9 mouse cellular contexts compared by ENCODE assay signal in genomic region chr17:26531395-26532027, GRCm38 (mm10). TPM values are rescaled to one million over a fixed set of nuclear protein-coding genes. Genes with fewer than 3 reads are reported as not detected.
DNase-seq lines count a peak whose midpoint lies in the region; ATAC-seq and TF ChIP-seq lines count a peak whose summit lies in the region.
"Had no signal": no experiment of that assay in that cellular context is flagged by ENCODE, and none has a peak within 500 bp of the region (broad histone marks: within the 10 kb centered on the region; RNA-seq: fewer than 3 reads in every experiment).

No protein-coding gene starts in this region.

- no peak for TF ChIP-seq CTCF in kidney, adult 2 months (conservative IDR thresholded peaks at IDR 0.05; ENCODE audit: insufficient read depth, insufficient read length, low read depth, low read length)

- no peaks in the 10 kb centered on the region for H3K36me3 ChIP-seq in midbrain, embryonic 11.5 days (ENCODE audit: control insufficient read depth, insufficient read depth, low read length)
- H3K36me3 ChIP-seq in midbrain, embryonic 14.5 days (ENCODE audit: control insufficient read depth, insufficient read depth, low read length) = no peaks in the 10 kb centered on the region
- H3K36me3 ChIP-seq in stomach, embryonic 15.5 days = no peaks in the 10 kb centered on the region
- no peaks in the 10 kb centered on the region for H3K36me3 ChIP-seq in kidney, adult 2 months (ENCODE audit: control insufficient read depth, insufficient read depth, low read length)
- no peaks in the 10 kb centered on the region for H3K36me3 ChIP-seq in midbrain, embryonic 15.5 days (replicated peaks)
- H3K36me3 ChIP-seq: forebrain, embryonic 12.5 days; lung, embryonic 15.5 days had no signal

- H3K4me3 ChIP-seq in midbrain, embryonic 11.5 days (ENCODE audit: low read depth, low read length) = no peak overlapping the region
- H3K4me3 ChIP-seq in midbrain, embryonic 14.5 days (replicated peaks; ENCODE audit: low read depth, low read length) = no peak overlapping the region
- no peak overlapping the region for H3K4me3 ChIP-seq in stomach, embryonic 15.5 days (replicated peaks)
- no peak overlapping the region for H3K4me3 ChIP-seq in kidney, adult 2 months (ENCODE audit: insufficient read depth, low read depth, low read length)
- no peak overlapping the region for H3K4me3 ChIP-seq in midbrain, embryonic 15.5 days
- H3K4me3 ChIP-seq: forebrain, embryonic 12.5 days; lung, embryonic 15.5 days had no signal

- ATAC-seq in midbrain, embryonic 11.5 days (ENCODE audit: low FRiP score) = no peak
- no peak for ATAC-seq in midbrain, embryonic 14.5 days (ENCODE audit: low FRiP score, low TSS enrichment)
- ATAC-seq in activated CD4-positive, CD25-positive, alpha-beta regulatory T cell, adult 4 months = peak; percentile 87
- ATAC-seq in inflammation-experienced regulatory T-cells, adult 6 months = peak; percentile 89
- no peak for ATAC-seq in stomach, embryonic 15.5 days (ENCODE audit: insufficient read depth, low FRiP score, low read depth)
- no peak for ATAC-seq in midbrain, embryonic 15.5 days (replicated peaks)

- H3K4me1 ChIP-seq in midbrain, embryonic 11.5 days (ENCODE audit: control insufficient read depth, insufficient read depth, low read length) = no peaks in the 10 kb centered on the region
- no peaks in the 10 kb centered on the region for H3K4me1 ChIP-seq in midbrain, embryonic 14.5 days (ENCODE audit: control insufficient read depth, insufficient read depth, low read length)
- peaks cover 10% of the 10 kb centered on the region; the same call in 1 of the 2 replicates for H3K4me1 ChIP-seq in stomach, embryonic 15.5 days
- peaks cover 2% of the 10 kb centered on the region; the same call in 1 of the 2 replicates for H3K4me1 ChIP-seq in kidney, adult 2 months (ENCODE audit: control insufficient read depth, insufficient read depth, low read length)
- no peaks in the 10 kb centered on the region for H3K4me1 ChIP-seq in midbrain, embryonic 15.5 days
- H3K4me1 ChIP-seq: forebrain, embryonic 12.5 days had no signal

- no peak overlapping the region for H3K27ac ChIP-seq in midbrain, embryonic 11.5 days (ENCODE audit: low read depth, low read length)
- H3K27ac ChIP-seq in midbrain, embryonic 14.5 days (replicated peaks; ENCODE audit: low read depth, low read length) = no peak overlapping the region
- H3K27ac ChIP-seq in stomach, embryonic 15.5 days = peak overlapping the region; percentile 48
- no peak overlapping the region for H3K27ac ChIP-seq in kidney, adult 2 months (ENCODE audit: insufficient read depth, low read depth, low read length)
- no peak overlapping the region for H3K27ac ChIP-seq in midbrain, embryonic 15.5 days
- H3K27ac ChIP-seq: forebrain, embryonic 12.5 days had no signal

- peak; percentile 64 for DNase-seq in midbrain, embryonic 11.5 days (ENCODE audit: low spot score, missing footprints)
- no peak for DNase-seq in midbrain, embryonic 14.5 days
- DNase-seq in kidney, adult 2 months = no peak

- 89% methylated on average over 7 of the region's 7 CpGs for WGBS in midbrain, embryonic 11.5 days
- 88% methylated on average over 7 of the region's 7 CpGs for WGBS in midbrain, embryonic 14.5 days
- 81% methylated on average over 7 of the region's 7 CpGs for WGBS in stomach, embryonic 15.5 days
- 93% methylated on average over 7 of the region's 7 CpGs for WGBS in kidney, adult 2 months
- WGBS in midbrain, embryonic 15.5 days = 86% methylated on average over 7 of the region's 7 CpGs

- H3K4me2 ChIP-seq in midbrain, embryonic 11.5 days = no peak overlapping the region
- H3K4me2 ChIP-seq in midbrain, embryonic 14.5 days (ENCODE audit: low read length) = no peak overlapping the region
- no peak overlapping the region for H3K4me2 ChIP-seq in stomach, embryonic 15.5 days
- no peak overlapping the region for H3K4me2 ChIP-seq in midbrain, embryonic 15.5 days
- H3K4me2 ChIP-seq: forebrain, embryonic 12.5 days; lung, embryonic 15.5 days had no signal

- no peak overlapping the region for H3K9ac ChIP-seq in midbrain, embryonic 11.5 days (ENCODE audit: low read length)
- no peak overlapping the region for H3K9ac ChIP-seq in midbrain, embryonic 14.5 days (replicated peaks; ENCODE audit: low read length)
- no peak overlapping the region for H3K9ac ChIP-seq in stomach, embryonic 15.5 days
- no peak overlapping the region for H3K9ac ChIP-seq in midbrain, embryonic 15.5 days
- H3K9ac ChIP-seq: forebrain, embryonic 12.5 days; lung, embryonic 15.5 days had no signal

- H3K27me3 ChIP-seq in midbrain, embryonic 11.5 days (ENCODE audit: control insufficient read depth, insufficient read depth, low read length) = no peaks in the 10 kb centered on the region
- no peaks in the 10 kb centered on the region for H3K27me3 ChIP-seq in midbrain, embryonic 14.5 days (ENCODE audit: control insufficient read depth, insufficient read depth, low read length)
- H3K27me3 ChIP-seq in stomach, embryonic 15.5 days (replicated peaks) = no peaks in the 10 kb centered on the region
- no peaks in the 10 kb centered on the region for H3K27me3 ChIP-seq in kidney, adult 2 months (replicated peaks; ENCODE audit: control insufficient read depth, insufficient read depth, low read length)
- no peaks in the 10 kb centered on the region for H3K27me3 ChIP-seq in midbrain, embryonic 15.5 days (replicated peaks)
- H3K27me3 ChIP-seq: lung, embryonic 15.5 days had no signal

- no peaks in the 10 kb centered on the region for H3K9me3 ChIP-seq in midbrain, embryonic 11.5 days (ENCODE audit: control insufficient read depth, low read length)
- H3K9me3 ChIP-seq in midbrain, embryonic 14.5 days (ENCODE audit: control insufficient read depth, low read length) = no peaks in the 10 kb centered on the region
- no peaks in the 10 kb centered on the region for H3K9me3 ChIP-seq in stomach, embryonic 15.5 days
- H3K9me3 ChIP-seq in midbrain, embryonic 15.5 days = no peaks in the 10 kb centered on the region
- H3K9me3 ChIP-seq: forebrain, embryonic 12.5 days; lung, embryonic 15.5 days had no signal

- TF ChIP-seq POLR2A in kidney, adult 2 months (IDR thresholded peaks at IDR 0.05; ENCODE audit: low read depth, low read length) = no peak

RNA-seq across cellular contexts. Expression of gene Ergic1, which starts 29.8 kb away (rescaled TPM):
- 129 and 130 TPM in 2 replicates for polyA plus RNA-seq in midbrain, embryonic 11.5 days (2014; fragmentation: Nextera tagmentation; extraction: Ambion mirVana)
- 117 and 129 TPM in 2 replicates for polyA plus RNA-seq in midbrain, embryonic 14.5 days (2014; fragmentation: Nextera tagmentation; extraction: Ambion mirVana)
- 10 to 100 TPM; 39.5 to 45.7 TPM for polyA plus RNA-seq in activated CD4-positive, CD25-positive, alpha-beta regulatory T cell, adult 4 months (2017; shearing (Covaris generic))
- polyA plus RNA-seq in inflammation-experienced regulatory T-cells, adult 6 months (2017; shearing (Covaris generic)) = 10 to 100 TPM; 35.9 to 50.4 (median 39.8) TPM
- polyA plus RNA-seq in stomach, embryonic 15.5 days (2015; fragmentation: Nextera tagmentation; extraction: Ambion mirVana) = 106 and 113 TPM in 2 replicates
- 131 and 141 TPM in 2 replicates for polyA plus RNA-seq in kidney, adult 2 months (2012; rRNA removed)
- 100 and 109 TPM in 2 replicates for polyA plus RNA-seq in midbrain, embryonic 15.5 days (2015; fragmentation: Nextera tagmentation; extraction: Ambion mirVana)

RNA-seq across cellular contexts. Expression of gene Dusp1, which starts 30.4 kb away (rescaled TPM):
- polyA plus RNA-seq in midbrain, embryonic 11.5 days (2014; fragmentation: Nextera tagmentation; extraction: Ambion mirVana) = 30.2 TPM in 2 replicates
- polyA plus RNA-seq in midbrain, embryonic 14.5 days (2014; fragmentation: Nextera tagmentation; extraction: Ambion mirVana) = 44.2 and 45.8 TPM in 2 replicates
- polyA plus RNA-seq in activated CD4-positive, CD25-positive, alpha-beta regulatory T cell, adult 4 months (2017; shearing (Covaris generic)) = 10 to 100 TPM; 25.1 to 28.8 TPM
- polyA plus RNA-seq in inflammation-experienced regulatory T-cells, adult 6 months (2017; shearing (Covaris generic)) = 10 to 100 TPM; 31.4 to 56.0 (median 32.0) TPM
- 15.8 and 19.3 TPM in 2 replicates for polyA plus RNA-seq in stomach, embryonic 15.5 days (2015; fragmentation: Nextera tagmentation; extraction: Ambion mirVana)
- polyA plus RNA-seq in kidney, adult 2 months (2012; rRNA removed) = 52.4 and 66.1 TPM in 2 replicates
- 42.5 and 42.8 TPM in 2 replicates for polyA plus RNA-seq in midbrain, embryonic 15.5 days (2015; fragmentation: Nextera tagmentation; extraction: Ambion mirVana)

Comparison
In these comparisons a context has a peak if more than half of its experiments do, and no peak if none do; other contexts are left out.
1. ATAC-seq: peak in activated CD4-positive, CD25-positive, alpha-beta regulatory T cell, adult 4 months (single experiment) and inflammation-experienced regulatory T-cells, adult 6 months (single experiment); none in midbrain, embryonic 11.5 days (single experiment), midbrain, embryonic 14.5 days (single experiment), stomach, embryonic 15.5 days (single experiment) and midbrain, embryonic 15.5 days (single experiment).